Mouse (Mus musculus) heart, adult 2 months (tissue): ENCODE measurements at regions not wholly inside any gene's neighbourhood (a gene's known extent, or its start where the extent isn't known, plus 50 kb on each side); places are given as distances from the start of the nearest gene placed in this dataset.

ENCODE experiments used
- DNase-seq, 2 experiments: peaks; one replicate each; pipeline ENCODE4 v3.0.0; 2021
- H3K27ac ChIP-seq: fragments of 200-600 bp; 2 replicates; pipeline ENCODE4 v1.8.1; 2022
- H3K27me3 ChIP-seq: fragments of 200-500 bp; 2 replicates; pipeline ENCODE4 v1.6.1; 2012; ENCODE audit warnings: mild to moderate bottlenecking, low read length, inconsistent platforms, mixed read lengths; ENCODE audit not compliant: control insufficient read depth, insufficient read depth
- H3K36me3 ChIP-seq: fragments of 200-500 bp; 2 replicates; pipeline ENCODE4 v1.6.1; 2012; ENCODE audit warnings: low read length, inconsistent platforms; ENCODE audit not compliant: control insufficient read depth, insufficient read depth
- H3K4me1 ChIP-seq: fragments of 200-500 bp; 2 replicates; pipeline ENCODE4 v1.6.1; 2011; ENCODE audit warnings: low read length; ENCODE audit not compliant: control insufficient read depth, insufficient read depth
- H3K4me3 ChIP-seq: fragments of 200-600 bp; 2 replicates; pipeline ENCODE4 v1.8.1; 2022
- H3K79me2 ChIP-seq: fragments of 200-500 bp; replicated peaks from 2 replicates; pipeline ENCODE4 v1.6.1; 2012; ENCODE audit warnings: mild to moderate bottlenecking, inconsistent platforms, low read length, moderate library complexity, mixed read lengths; ENCODE audit not compliant: control insufficient read depth, insufficient read depth
- H3K9ac ChIP-seq: fragments of 200-500 bp; 2 replicates; pipeline ENCODE4 v1.6.1; 2012; ENCODE audit warnings: low read depth, mild to moderate bottlenecking, control low read depth, inconsistent platforms, low read length, mixed read lengths
- CTCF ChIP-seq: fragments of 200-600 bp; IDR thresholded peaks from 2 replicates; pipeline ENCODE4 v1.8.1; 2022; ENCODE audit warnings: antibody characterized with exemption, mild to moderate bottlenecking, moderate library complexity
- EP300 ChIP-seq: fragments of 200-500 bp; IDR thresholded peaks from 2 replicates; pipeline ENCODE4 v1.6.1; 2011; ENCODE audit warnings: low read depth, low read length, control low read depth; ENCODE audit not compliant: insufficient read depth
- POLR2A ChIP-seq: fragments of 200-500 bp; IDR thresholded peaks from 2 replicates; pipeline ENCODE4 v1.6.1; 2011; ENCODE audit warnings: mild to moderate bottlenecking, low read depth, low read length, control low read depth; ENCODE audit not compliant: insufficient read depth
- WGBS: fragments of 180-500 bp; shearing (Covaris S2); methylation state at CpG from one replicate; pipeline ENCODE4 v1.1.7; 2018; 5-methylcytosine and 5-hydroxymethylcytosine counted together
- intact Hi-C: fragments of 180-260 bp; cut with DNase I; formaldehyde crosslinking; loops from one replicate; pipeline ENCODE4 v1.15.1; 2025

GRCm38 (mm10) chr16:65916831-65917230, 101.8 kb downstream of the Vgll3 start:
- DNase-seq: no peak
- H3K27ac ChIP-seq: no peak overlapping the region
- WGBS: 74% methylated on average over 7 of the region's 7 CpGs
- intact Hi-C loops: no loop called here
- no peaks in the 10 kb centered on the region for H3K36me3 ChIP-seq
- H3K79me2 ChIP-seq: no peaks in the 10 kb centered on the region
- no peaks in the 10 kb centered on the region for H3K4me1 ChIP-seq
- H3K9ac ChIP-seq: no peak overlapping the region
- no peak for TF ChIP-seq EP300
- TF ChIP-seq POLR2A: no peak
- no peak for TF ChIP-seq CTCF
- no peak overlapping the region for H3K4me3 ChIP-seq
- H3K27me3 ChIP-seq: no peaks in the 10 kb centered on the region

DNA sequence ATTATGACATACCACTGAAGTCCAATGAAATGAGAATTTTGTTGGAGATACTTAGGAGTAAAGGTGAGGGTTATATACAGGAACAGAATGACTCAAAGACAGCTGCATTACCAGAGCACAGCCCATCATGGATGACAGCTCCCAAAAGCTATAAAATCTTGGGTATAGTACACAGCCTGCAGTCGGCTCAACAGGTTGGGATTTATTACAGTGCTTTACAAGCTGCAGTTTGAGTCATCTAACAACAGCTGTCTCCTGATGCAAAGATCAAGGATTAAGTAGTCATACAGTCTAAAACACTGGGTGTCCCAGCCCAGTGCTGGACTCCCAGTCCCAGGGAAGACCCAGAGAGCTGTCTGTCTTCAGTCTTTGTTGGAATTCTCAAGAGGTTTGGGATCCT, 110.9 kb downstream of the Vgll3 start:
- intact Hi-C loops: no loop called here
- Histone ChIP-seq H3K79me2 (no peaks in the 10 kb centered on the region), H3K4me3 (no peak overlapping the region), H3K9ac (no peak overlapping the region), H3K36me3 (no peaks in the 10 kb centered on the region), H3K27ac (no peak overlapping the region), H3K27me3 (no peaks in the 10 kb centered on the region), H3K4me1 (no peaks in the 10 kb centered on the region)
- WGBS: 74% methylated on average over 1 of the region's 1 CpGs
- DNase-seq: no peak
- no peak for TF ChIP-seq EP300
- TF ChIP-seq CTCF: no peak
- no peak for TF ChIP-seq POLR2A

DNA sequence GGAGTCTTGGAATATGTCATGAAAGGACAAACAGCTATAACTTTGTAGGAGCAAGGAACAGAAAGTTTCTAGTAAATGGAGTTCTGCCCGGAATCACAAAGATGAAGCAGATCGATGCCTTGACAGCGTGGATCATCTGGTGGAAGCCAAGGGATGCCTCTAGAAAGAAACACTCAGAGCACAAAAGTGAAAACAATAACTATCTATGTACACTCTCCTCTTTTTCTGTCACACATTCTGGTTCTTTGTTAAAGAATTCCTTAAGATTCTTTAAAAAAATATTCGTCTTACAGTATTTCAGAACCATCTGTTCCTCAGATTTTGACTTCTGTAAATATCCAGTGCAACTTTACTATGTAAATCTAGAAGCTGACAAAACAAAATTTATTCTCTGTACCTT, 148.8 kb downstream of the Vgll3 start:
- Histone ChIP-seq H3K9ac (no peak overlapping the region), H3K4me1 (no peaks in the 10 kb centered on the region), H3K4me3 (no peak overlapping the region), H3K27ac (no peak overlapping the region), H3K27me3 (no peaks in the 10 kb centered on the region), H3K79me2 (no peaks in the 10 kb centered on the region), H3K36me3 (no peaks in the 10 kb centered on the region)
- intact Hi-C loops: no loop called here
- DNase-seq: no peak
- WGBS: 75% methylated on average over 4 of the region's 4 CpGs
- TF ChIP-seq POLR2A (no peak), CTCF (no peak), EP300 (no peak)

- H3K36me3 ChIP-seq: no peaks in the 10 kb centered on the region
- TF ChIP-seq CTCF (no peak), POLR2A (no peak), EP300 (no peak)
- WGBS: 30% methylated on average over 1 of the region's 1 CpGs
- H3K79me2 ChIP-seq: no peaks in the 10 kb centered on the region
- no peak overlapping the region for H3K9ac ChIP-seq
- no peaks in the 10 kb centered on the region for H3K4me1 ChIP-seq
- intact Hi-C loops: no loop called here
- H3K4me3 ChIP-seq: no peak overlapping the region
- no peak overlapping the region for H3K27ac ChIP-seq
- no peaks in the 10 kb centered on the region for H3K27me3 ChIP-seq
- no peak for DNase-seq
Observed at GRCm38 (mm10) chr16:65964260-65964659, 149.2 kb downstream of the Vgll3 start.

GRCm38 (mm10) chr16:65977075-65977474, 162.0 kb downstream of the Vgll3 start:
- TF ChIP-seq EP300 (no peak), CTCF (no peak), POLR2A (no peak)
- no peak overlapping the region for H3K27ac ChIP-seq
- 82% methylated on average over 4 of the region's 4 CpGs for WGBS
- DNase-seq: no peak
- H3K36me3 ChIP-seq: no peaks in the 10 kb centered on the region
- intact Hi-C loops: no loop called here
- H3K4me3 ChIP-seq: no peak overlapping the region
- no peaks in the 10 kb centered on the region for H3K79me2 ChIP-seq
- no peaks in the 10 kb centered on the region for H3K4me1 ChIP-seq
- H3K9ac ChIP-seq: no peak overlapping the region
- H3K27me3 ChIP-seq: no peaks in the 10 kb centered on the region

GRCm38 (mm10) chr16:65987186-65987585, 172.1 kb downstream of the Vgll3 start:
- Histone ChIP-seq H3K9ac (no peak overlapping the region), H3K4me3 (no peak overlapping the region), H3K27ac (no peak overlapping the region), H3K36me3 (no peaks in the 10 kb centered on the region), H3K27me3 (no peaks in the 10 kb centered on the region), H3K79me2 (no peaks in the 10 kb centered on the region), H3K4me1 (no peaks in the 10 kb centered on the region)
- 35% methylated on average over 2 of the region's 2 CpGs for WGBS
- intact Hi-C loops: no loop called here
- DNase-seq: no peak
- no peak for TF ChIP-seq CTCF
- TF ChIP-seq EP300: no peak
- TF ChIP-seq POLR2A: no peak

DNA sequence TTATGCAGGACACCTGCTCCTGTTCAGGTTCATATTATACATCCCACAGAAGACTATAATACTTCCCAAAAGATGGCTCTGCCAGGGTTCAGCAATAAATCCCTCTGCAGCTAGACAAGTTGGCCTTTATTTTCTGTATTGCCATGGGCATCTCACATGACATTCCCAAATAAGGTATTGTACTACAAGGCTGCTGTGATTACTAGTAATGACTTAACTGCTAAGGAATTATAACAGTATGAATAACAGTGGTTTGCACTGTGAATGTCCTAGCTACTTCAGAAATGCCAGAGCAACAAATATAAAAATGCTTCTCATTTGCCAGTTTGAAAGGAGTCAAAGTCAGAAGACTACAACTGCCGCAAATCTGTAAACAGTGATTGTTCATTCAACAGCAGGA, 184.3 kb downstream of the Vgll3 start:
- no peak for TF ChIP-seq POLR2A
- no peak for TF ChIP-seq CTCF
- no peak for TF ChIP-seq EP300
- no peak overlapping the region for H3K9ac ChIP-seq
- WGBS: 78% methylated on average over 1 of the region's 1 CpGs

More for the DNA sequence above, 184.3 kb downstream of the Vgll3 start:
- DNase-seq: no peak
- Histone ChIP-seq H3K79me2 (no peaks in the 10 kb centered on the region), H3K27ac (no peak overlapping the region), H3K4me1 (no peaks in the 10 kb centered on the region), H3K27me3 (no peaks in the 10 kb centered on the region), H3K4me3 (no peak overlapping the region), H3K36me3 (no peaks in the 10 kb centered on the region)
- intact Hi-C loops: no loop called here
